Mouse (Mus musculus) forebrain, postnatal 0 days (tissue): Measurements from ENCODE around the gene Sh2b2. TPM values are rescaled to one million over a fixed set of nuclear protein-coding genes. Genes with fewer than 3 reads are reported as not detected.
"Not testable (repeated sequence)": the region's sequence is repeated elsewhere in the genome, so short reads cannot be mapped to it uniquely, and the experiment has no call there.

Experiments
- ATAC-seq: fragments of 200-750 bp; cut with Nextera tagmentation; 2 replicates; pipeline ENCODE4 v1.8.0; 2017; ENCODE audit warnings: mild to moderate bottlenecking, moderate library complexity
- DNase-seq: peaks from one replicate; pipeline ENCODE4 v3.0.0-alpha.2; 2015
- H3K27ac ChIP-seq: fragments of 300-500 bp; sonication (generic); 2 replicates; pipeline ENCODE4 v1.5.1; 2014; ENCODE audit warnings: low read depth, mild to moderate bottlenecking, antibody characterized with exemption, low read length, moderate library complexity, mixed read lengths
- H3K27me3 ChIP-seq: fragments of 300-500 bp; sonication (generic); 2 replicates; pipeline ENCODE4 v1.6.1; 2014; ENCODE audit warnings: mild to moderate bottlenecking, low read length, mixed read lengths; ENCODE audit not compliant: insufficient read depth
- H3K36me3 ChIP-seq: fragments of 300-500 bp; sonication (generic); 2 replicates; pipeline ENCODE4 v1.6.1; 2014; ENCODE audit warnings: mild to moderate bottlenecking, moderate library complexity; ENCODE audit not compliant: insufficient read depth
- H3K4me1 ChIP-seq: fragments of 300-500 bp; sonication (generic); 2 replicates; pipeline ENCODE4 v1.6.1; 2014; ENCODE audit warnings: antibody characterized with exemption; ENCODE audit not compliant: insufficient read depth
- H3K4me2 ChIP-seq: fragments of 300-500 bp; sonication (generic); 2 replicates; pipeline ENCODE4 v1.6.1; 2014; ENCODE audit warnings: low read depth, mild to moderate bottlenecking, moderate library complexity
- H3K4me3 ChIP-seq: fragments of 300-500 bp; sonication (generic); 2 replicates; pipeline ENCODE4 v1.5.1; 2014; ENCODE audit warnings: low read depth, low read length, mixed read lengths
- H3K9ac ChIP-seq: fragments of 300-500 bp; sonication (generic); 2 replicates; pipeline ENCODE4 v1.6.1; 2014; ENCODE audit warnings: mild to moderate bottlenecking
- H3K9me3 ChIP-seq: fragments of 300-500 bp; sonication (generic); 2 replicates; pipeline ENCODE4 v1.6.1; 2016; ENCODE audit warnings: low read length
- CTCF ChIP-seq: sonication (generic); IDR thresholded peaks from 2 replicates; pipeline ENCODE4 v1.5.1; 2016; ENCODE audit warnings: antibody characterized with exemption, control low read depth, low read depth
- WGBS: fragments of 180-500 bp; shearing (Covaris S2); extraction: QIAGEN DNeasy Blood & Tissue Kit; methylation state at CpG from one replicate; pipeline ENCODE4 v1.1.7; 2014; 5-methylcytosine and 5-hydroxymethylcytosine counted together
- polyA plus RNA-seq: library from polyadenylated mRNA; unstranded; fragments of >200 nt; fragmentation: Nextera tagmentation; extraction: Ambion mirVana; gene quantifications from 2 replicates; pipeline ENCODE4 v1.2.1, GENCODE M21; 2015
- total RNA-seq: library from RNA; depleted of rRNA; stranded (reverse); fragments of >200 nt; gene quantifications from 2 replicates; pipeline ENCODE4 v1.2.3, GENCODE M21; 2014

Sh2b2 gene
- total and polyA plus RNA-seq, 2 experiments from 2014 or later, result 22.7 to 38.4 TPM

GRCm38 (mm10) chr5:136217004-136217665 is 29.2 kb downstream of the Sh2b2 start:
- no peaks in the 10 kb centered on the region for H3K4me1 ChIP-seq
- WGBS, result 88% methylated on average over 18 of the region's 18 CpGs
- peaks cover 43% of the 10 kb centered on the region for H3K36me3 ChIP-seq
- ATAC-seq, result no peak
- TF ChIP-seq CTCF, result no peak
- no peaks in the 10 kb centered on the region for H3K9me3 ChIP-seq
- H3K4me2 ChIP-seq, result no peak overlapping the region
- no peak overlapping the region for H3K4me3 ChIP-seq
- no peak overlapping the region for H3K27ac ChIP-seq
- H3K27me3 ChIP-seq, result no peaks in the 10 kb centered on the region
- H3K9ac ChIP-seq, result no peak overlapping the region
- DNase-seq, result no peak

GRCm38 (mm10) chr5:136215958-136216357 is 30.4 kb downstream of the Sh2b2 start:
- H3K27me3 ChIP-seq, result no peaks in the 10 kb centered on the region
- no peak overlapping the region for H3K4me2 ChIP-seq
- no peak for DNase-seq
- H3K36me3 ChIP-seq, result peaks cover 31% of the 10 kb centered on the region
- no peak overlapping the region for H3K9ac ChIP-seq
- H3K27ac ChIP-seq, result no peak overlapping the region
- no peak overlapping the region for H3K4me3 ChIP-seq
- 51% methylated on average over 5 of the region's 5 CpGs for WGBS
- H3K4me1 ChIP-seq, result no peaks in the 10 kb centered on the region
- H3K9me3 ChIP-seq, result no peaks in the 10 kb centered on the region
- TF ChIP-seq CTCF, result no peak
- no peak for ATAC-seq

- no peak overlapping the region for H3K9ac ChIP-seq
- H3K27me3 ChIP-seq, result no peaks in the 10 kb centered on the region
- peak; percentile 38; the same call in 1 of the 2 replicates for TF ChIP-seq CTCF
- no peak overlapping the region for H3K4me2 ChIP-seq
- H3K36me3 ChIP-seq, result peaks cover 24% of the 10 kb centered on the region
- DNase-seq (no peak), ATAC-seq (no peak)
- H3K4me3 ChIP-seq, result no peak overlapping the region
- no peaks in the 10 kb centered on the region for H3K4me1 ChIP-seq
- WGBS, result 91% methylated on average over 3 of the region's 3 CpGs
- no peak overlapping the region for H3K27ac ChIP-seq
- H3K9me3 ChIP-seq, result no peaks in the 10 kb centered on the region
Measured at GRCm38 (mm10) chr5:136215211-136215610, 31.1 kb downstream of the Sh2b2 start.

- no peak for TF ChIP-seq CTCF
- no peak overlapping the region for H3K4me2 ChIP-seq
- no peaks in the 10 kb centered on the region for H3K27me3 ChIP-seq
- peaks cover 10% of the 10 kb centered on the region for H3K36me3 ChIP-seq
- H3K27ac ChIP-seq, result no peak overlapping the region
- DNase-seq, result no peak
- no peak for ATAC-seq
- 74% methylated on average over 5 of the region's 5 CpGs for WGBS
- no peak overlapping the region for H3K4me3 ChIP-seq
- H3K4me1 ChIP-seq, result no peaks in the 10 kb centered on the region
- no peaks in the 10 kb centered on the region for H3K9me3 ChIP-seq
- no peak overlapping the region for H3K9ac ChIP-seq
Measured at GRCm38 (mm10) chr5:136213716-136214115, 32.6 kb downstream of the Sh2b2 start.

- Histone ChIP-seq H3K27me3 (no peaks in the 10 kb centered on the region), H3K27ac (no peak overlapping the region), H3K4me1 (no peaks in the 10 kb centered on the region), H3K36me3 (0 out of 2 replicates have a peak, but pooled peaks cover under 1% of the 10 kb centered on the region), H3K9ac (no peak overlapping the region), H3K4me2 (no peak overlapping the region), H3K9me3 (no peaks in the 10 kb centered on the region), H3K4me3 (no peak overlapping the region)
- TF ChIP-seq CTCF, result no peak
- WGBS, result 92% methylated on average over 11 of the region's 11 CpGs
- DNase-seq, result no peak
- no peak for ATAC-seq
Measured at GRCm38 (mm10) chr5:136212716-136213115, 33.6 kb downstream of the Sh2b2 start.

- not testable (repeated sequence) for H3K9ac ChIP-seq, H3K9me3 ChIP-seq, H3K4me3 ChIP-seq, H3K4me1 ChIP-seq, DNase-seq, H3K36me3 ChIP-seq, H3K27ac ChIP-seq, H3K27me3 ChIP-seq, H3K4me2 ChIP-seq, ATAC-seq
- 91% methylated on average over 14 of the region's 14 CpGs for WGBS
Measured at GRCm38 (mm10) chr5:136211341-136212102, 34.8 kb downstream of the Sh2b2 start.

- Histone ChIP-seq H3K27ac (no peak overlapping the region), H3K4me3 (no peak overlapping the region), H3K9ac (no peak overlapping the region), H3K9me3 (no peaks in the 10 kb centered on the region), H3K36me3 (no peaks in the 10 kb centered on the region), H3K4me2 (no peak overlapping the region), H3K27me3 (no peaks in the 10 kb centered on the region), H3K4me1 (no peaks in the 10 kb centered on the region)
- DNase-seq, result no peak
- no peak for ATAC-seq
- no peak for TF ChIP-seq CTCF
- 77% methylated on average over 5 of the region's 5 CpGs for WGBS
Measured at GRCm38 (mm10) chr5:136210549-136210948, 35.8 kb downstream of the Sh2b2 start.
